Mouse (Mus musculus): Measurements from ENCODE around the gene Trim15. TPM values are rescaled to one million over a fixed set of nuclear protein-coding genes. Genes with fewer than 3 reads are reported as not detected.

The Trim15 gene
- polyA plus RNA-seq (2014; fragmentation: Nextera tagmentation; extraction: Ambion mirVana), result 0.20 and 0.35 TPM in 2 replicates

DNA sequence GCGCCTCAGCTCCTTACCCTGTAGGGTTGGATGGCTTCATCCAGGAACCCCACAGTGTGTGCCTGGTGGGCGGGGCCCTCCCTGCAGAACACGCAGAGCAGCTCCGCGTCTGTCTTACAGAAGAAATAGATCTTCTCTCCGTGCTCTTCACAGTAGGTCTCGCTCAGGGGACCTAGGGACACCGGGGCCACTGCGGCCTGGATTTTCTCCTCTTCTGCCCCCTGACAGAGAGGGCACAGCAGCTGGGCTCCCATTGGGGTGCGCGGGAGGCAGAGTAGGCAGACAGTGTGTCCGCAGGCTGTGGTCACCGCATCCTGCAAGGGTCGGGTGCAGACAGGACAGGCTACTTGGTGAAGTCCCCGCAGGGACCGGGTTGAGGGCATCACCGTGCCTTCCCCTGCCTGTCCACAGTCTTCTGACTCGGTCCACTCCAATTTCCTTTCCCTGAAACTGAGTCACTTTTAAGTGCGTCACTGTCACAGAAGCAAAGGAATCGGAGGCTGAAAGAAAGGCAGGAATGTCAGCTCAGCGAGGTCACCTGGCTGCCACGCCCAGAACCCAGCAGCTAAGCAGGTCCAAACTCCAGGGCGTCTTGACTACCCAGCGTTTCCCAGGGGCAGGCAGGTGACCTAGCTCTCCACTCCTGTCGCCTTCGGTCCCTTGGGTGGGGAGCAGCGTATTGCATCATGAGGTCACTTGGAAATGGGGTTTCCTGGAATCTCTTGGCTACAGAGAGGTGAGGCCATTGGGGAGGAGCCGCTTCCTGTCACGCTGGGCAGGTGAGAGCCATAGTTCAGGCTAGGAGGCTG is at the start of gene Trim15:
TSS of gene Trim15 (minus strand) at position 492 of the 809 bp plus-strand sequence.
- no peak for DNase-seq (ENCODE audit: low spot score)
- peaks cover 2% of the 10 kb centered on the region; the same call in 1 of the 2 replicates for H3K4me1 ChIP-seq (replicated peaks; ENCODE audit: control insufficient read depth, insufficient read depth, low read length)
- H3K9ac ChIP-seq (ENCODE audit: low read length), result no peak within 1 kb of the TSS
- H3K9me3 ChIP-seq (ENCODE audit: control insufficient read depth, low read length), result no peaks in the 10 kb centered on the region
- 15% methylated on average over 29 of the region's 29 CpGs for WGBS
- peak; percentile 10; the same call in 1 of the 2 replicates for ATAC-seq (replicated peaks; ENCODE audit: low FRiP score)
- H3K4me3 ChIP-seq (ENCODE audit: low read depth, low read length), result no peak within 1 kb of the TSS
- no peaks in the 10 kb centered on the region for H3K36me3 ChIP-seq (ENCODE audit: control insufficient read depth, insufficient read depth, low read length)
- peak within 1 kb of the TSS; percentile 26; the same call in 1 of the 2 replicates for H3K4me2 ChIP-seq (ENCODE audit: low read depth, low read length, severe bottlenecking)
- H3K27ac ChIP-seq (ENCODE audit: low read depth, low read length), result no peak within 1 kb of the TSS
- H3K27me3 ChIP-seq (ENCODE audit: control insufficient read depth, insufficient read depth, low read length), result peaks cover 6% of the 10 kb centered on the region

DNA sequence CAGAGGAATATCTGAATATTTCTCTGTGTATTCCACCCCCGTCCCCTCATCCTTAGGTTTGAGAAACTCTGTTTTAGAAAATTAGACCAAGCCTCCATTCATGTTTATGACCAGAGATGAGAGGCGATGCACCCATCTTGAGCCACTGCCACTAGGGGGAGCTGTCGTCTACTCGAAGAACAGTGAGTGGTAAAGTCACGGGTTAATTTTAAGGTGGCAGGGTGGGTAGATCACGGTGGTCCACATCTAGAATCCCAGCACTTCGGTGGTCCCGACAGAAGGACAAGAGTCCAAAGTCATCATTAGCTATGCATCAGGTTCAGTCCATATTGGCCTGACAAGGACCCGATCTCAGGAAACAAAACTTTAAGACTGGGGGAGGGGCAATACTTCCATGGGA is 48.1 kb upstream of the Trim15 start:
- H3K4me2 ChIP-seq (ENCODE audit: low read depth, low read length, severe bottlenecking), result no peak overlapping the region
- no peaks in the 10 kb centered on the region for H3K27me3 ChIP-seq (ENCODE audit: control insufficient read depth, insufficient read depth, low read length)
- no peak overlapping the region for H3K9ac ChIP-seq (ENCODE audit: low read length)
- no peak overlapping the region for H3K27ac ChIP-seq (ENCODE audit: low read depth, low read length)
- H3K36me3 ChIP-seq (ENCODE audit: control insufficient read depth, insufficient read depth, low read length), result no peaks in the 10 kb centered on the region
- no peak overlapping the region for H3K4me3 ChIP-seq (ENCODE audit: low read depth, low read length)
- 15% methylated on average over 9 of the region's 9 CpGs for WGBS
- DNase-seq (ENCODE audit: low spot score), result peak; percentile 72
- H3K9me3 ChIP-seq (ENCODE audit: control insufficient read depth, low read length), result no peaks in the 10 kb centered on the region
- ATAC-seq (replicated peaks; ENCODE audit: low FRiP score), result 0 out of 2 replicates have a peak, but pooled peaks have one; percentile 55
- H3K4me1 ChIP-seq (replicated peaks; ENCODE audit: control insufficient read depth, insufficient read depth, low read length), result no peaks in the 10 kb centered on the region

DNA sequence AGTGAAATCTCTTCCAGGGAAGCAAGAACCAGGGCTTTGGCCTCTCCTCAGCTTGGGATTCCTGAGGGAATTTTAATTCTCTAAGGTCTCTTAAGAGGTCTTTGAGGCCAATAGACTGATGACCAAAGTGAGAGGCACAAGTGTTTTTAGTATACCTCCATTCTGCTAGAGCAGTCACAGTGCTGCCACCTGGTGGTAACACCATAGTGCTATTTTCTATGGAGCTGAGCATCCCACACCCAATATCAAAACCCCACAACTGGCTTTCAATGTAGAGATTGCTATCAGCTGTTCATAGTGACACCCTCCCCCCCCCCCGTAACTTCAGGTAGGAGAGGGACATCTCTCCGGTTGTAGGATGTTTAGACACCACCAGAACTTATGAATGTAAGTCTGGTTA is 47.1 kb upstream of the Trim15 start:
- 0 out of 2 replicates have a peak, but pooled peaks have one; percentile 56 for ATAC-seq (replicated peaks; ENCODE audit: low FRiP score)
- no peaks in the 10 kb centered on the region for H3K36me3 ChIP-seq (ENCODE audit: control insufficient read depth, insufficient read depth, low read length)
- no peak overlapping the region for H3K4me3 ChIP-seq (ENCODE audit: low read depth, low read length)
- H3K9ac ChIP-seq (ENCODE audit: low read length), result no peak overlapping the region
- peak; percentile 82 for DNase-seq (ENCODE audit: low spot score)
- H3K27me3 ChIP-seq (ENCODE audit: control insufficient read depth, insufficient read depth, low read length), result no peaks in the 10 kb centered on the region
- H3K9me3 ChIP-seq (ENCODE audit: control insufficient read depth, low read length), result no peaks in the 10 kb centered on the region
- no peak overlapping the region for H3K4me2 ChIP-seq (ENCODE audit: low read depth, low read length, severe bottlenecking)
- H3K27ac ChIP-seq (ENCODE audit: low read depth, low read length), result no peak overlapping the region
- no peaks in the 10 kb centered on the region for H3K4me1 ChIP-seq (replicated peaks; ENCODE audit: control insufficient read depth, insufficient read depth, low read length)
- 11% methylated on average over 2 of the region's 2 CpGs for WGBS

DNA sequence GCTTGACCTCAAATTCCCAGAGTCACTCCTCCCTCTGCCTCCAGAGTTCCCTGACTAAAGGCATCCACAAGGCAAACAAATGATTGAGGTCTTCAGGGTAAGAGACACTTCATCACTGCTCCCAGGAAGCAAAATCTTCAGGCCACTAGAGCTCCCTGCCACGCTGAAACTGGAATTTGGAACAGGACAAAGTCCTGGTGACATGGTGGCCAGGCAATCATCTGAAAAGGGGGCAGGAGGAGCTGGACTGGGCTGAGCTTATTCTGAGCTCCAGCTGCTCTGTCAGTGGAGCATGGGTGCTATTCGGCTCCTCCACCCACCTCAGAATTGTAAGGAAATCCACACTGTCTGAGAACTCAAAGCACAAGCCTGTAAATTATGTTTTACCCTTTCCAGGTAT is 45.0 kb upstream of the Trim15 start:
- no peaks in the 10 kb centered on the region for H3K27me3 ChIP-seq (ENCODE audit: control insufficient read depth, insufficient read depth, low read length)
- no peak for ATAC-seq (replicated peaks; ENCODE audit: low FRiP score)
- 74% methylated on average over 2 of the region's 2 CpGs for WGBS

DNA sequence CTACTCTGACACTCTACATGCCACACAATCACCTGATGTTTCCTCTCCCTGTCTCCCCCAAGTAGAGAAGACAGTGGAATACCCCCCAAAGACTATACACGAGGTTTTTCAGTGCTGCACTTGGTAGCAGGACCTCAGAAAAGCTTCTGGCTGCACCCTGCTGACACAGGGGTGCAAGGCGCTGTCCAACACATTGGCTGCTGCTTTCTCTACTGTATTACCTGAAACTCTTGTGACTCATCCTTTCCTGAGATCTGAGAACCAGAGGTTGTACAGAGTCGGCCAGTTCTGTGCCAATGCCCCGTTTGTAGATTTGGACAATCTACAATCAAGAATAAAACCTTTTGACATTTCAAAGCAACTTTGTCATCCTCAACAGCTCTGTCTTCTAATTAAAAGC is 42.8 kb upstream of the Trim15 start:
- no peaks in the 10 kb centered on the region for H3K27me3 ChIP-seq (ENCODE audit: control insufficient read depth, insufficient read depth, low read length)
- 57% methylated on average over 4 of the region's 4 CpGs for WGBS
- no peak for ATAC-seq (replicated peaks; ENCODE audit: low FRiP score)

More for the DNA sequence above, 45.0 kb upstream of the Trim15 start:
- DNase-seq (ENCODE audit: low spot score), result no peak
- Histone ChIP-seq H3K4me2 (ENCODE audit: low read depth, low read length, severe bottlenecking) (no peak overlapping the region), H3K9me3 (ENCODE audit: control insufficient read depth, low read length) (no peaks in the 10 kb centered on the region), H3K36me3 (ENCODE audit: control insufficient read depth, insufficient read depth, low read length) (no peaks in the 10 kb centered on the region), H3K9ac (ENCODE audit: low read length) (no peak overlapping the region), H3K27ac (ENCODE audit: low read depth, low read length) (no peak overlapping the region), H3K4me1 (replicated peaks; ENCODE audit: control insufficient read depth, insufficient read depth, low read length) (no peaks in the 10 kb centered on the region), H3K4me3 (ENCODE audit: low read depth, low read length) (no peak overlapping the region)

DNA sequence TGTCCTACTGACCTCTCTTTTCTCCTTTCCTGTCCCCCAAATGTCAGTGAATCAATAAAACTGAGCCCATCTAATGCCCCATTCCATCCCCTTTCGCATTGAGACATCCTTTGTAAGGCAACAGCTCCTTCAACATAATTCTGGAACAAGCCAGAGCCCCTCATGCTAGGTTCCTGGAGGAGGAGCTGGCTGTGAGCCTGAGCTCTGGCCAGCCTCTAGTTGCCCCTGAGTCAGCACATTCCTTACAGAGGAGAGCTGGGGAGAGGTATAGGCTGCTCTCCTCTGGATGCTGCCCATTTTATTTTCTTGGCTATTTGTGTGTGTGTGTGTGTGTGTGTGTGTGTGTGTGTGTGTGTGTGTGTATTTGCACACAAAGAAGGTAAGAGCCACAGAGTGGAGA is 41.2 kb upstream of the Trim15 start:
- Histone ChIP-seq H3K27me3 (ENCODE audit: control insufficient read depth, insufficient read depth, low read length) (no peaks in the 10 kb centered on the region), H3K9me3 (ENCODE audit: control insufficient read depth, low read length) (no peaks in the 10 kb centered on the region), H3K36me3 (ENCODE audit: control insufficient read depth, insufficient read depth, low read length) (no peaks in the 10 kb centered on the region), H3K27ac (ENCODE audit: low read depth, low read length) (no peak overlapping the region), H3K4me1 (replicated peaks; ENCODE audit: control insufficient read depth, insufficient read depth, low read length) (no peaks in the 10 kb centered on the region), H3K4me3 (ENCODE audit: low read depth, low read length) (no peak overlapping the region), H3K4me2 (ENCODE audit: low read depth, low read length, severe bottlenecking) (no peak overlapping the region), H3K9ac (ENCODE audit: low read length) (no peak overlapping the region)
- ATAC-seq (replicated peaks; ENCODE audit: low FRiP score), result no peak
- 39% methylated on average over 1 of the region's 1 CpGs for WGBS
- DNase-seq (ENCODE audit: low spot score), result no peak

More for the DNA sequence above, 42.8 kb upstream of the Trim15 start:
- Histone ChIP-seq H3K9ac (ENCODE audit: low read length) (no peak overlapping the region), H3K4me1 (replicated peaks; ENCODE audit: control insufficient read depth, insufficient read depth, low read length) (no peaks in the 10 kb centered on the region), H3K27ac (ENCODE audit: low read depth, low read length) (no peak overlapping the region), H3K9me3 (ENCODE audit: control insufficient read depth, low read length) (no peaks in the 10 kb centered on the region), H3K4me2 (ENCODE audit: low read depth, low read length, severe bottlenecking) (no peak overlapping the region), H3K4me3 (ENCODE audit: low read depth, low read length) (no peak overlapping the region), H3K36me3 (ENCODE audit: control insufficient read depth, insufficient read depth, low read length) (no peaks in the 10 kb centered on the region)
- DNase-seq (ENCODE audit: low spot score), result no peak

DNA sequence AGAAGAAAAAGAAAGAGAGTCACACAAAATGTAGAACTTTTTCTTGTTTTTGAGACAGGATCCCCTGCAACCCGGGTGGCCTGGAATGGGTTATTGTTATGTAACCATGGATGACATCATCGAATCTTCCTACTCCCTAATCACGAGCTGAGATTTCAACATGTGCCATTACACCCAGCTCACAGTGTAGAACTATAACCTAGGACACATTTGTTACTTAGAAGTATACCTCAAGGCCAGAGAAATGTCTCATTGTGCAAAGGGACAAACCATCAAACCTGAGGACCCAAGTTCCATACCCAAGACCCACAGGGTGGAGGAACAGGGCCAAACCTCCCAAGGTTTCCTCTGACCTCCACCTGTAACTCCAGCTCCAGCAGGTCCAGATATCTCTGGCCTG is 36.6 kb upstream of the Trim15 start:
- Histone ChIP-seq H3K9ac (ENCODE audit: low read length) (no peak overlapping the region), H3K4me1 (replicated peaks; ENCODE audit: control insufficient read depth, insufficient read depth, low read length) (no peaks in the 10 kb centered on the region), H3K9me3 (ENCODE audit: control insufficient read depth, low read length) (no peaks in the 10 kb centered on the region), H3K4me2 (ENCODE audit: low read depth, low read length, severe bottlenecking) (no peak overlapping the region), H3K4me3 (ENCODE audit: low read depth, low read length) (no peak overlapping the region), H3K27me3 (ENCODE audit: control insufficient read depth, insufficient read depth, low read length) (no peaks in the 10 kb centered on the region), H3K36me3 (ENCODE audit: control insufficient read depth, insufficient read depth, low read length) (no peaks in the 10 kb centered on the region), H3K27ac (ENCODE audit: low read depth, low read length) (no peak overlapping the region)
- 77% methylated on average over 3 of the region's 3 CpGs for WGBS
- DNase-seq (ENCODE audit: low spot score) (no peak), ATAC-seq (replicated peaks; ENCODE audit: low FRiP score) (no peak)

DNA sequence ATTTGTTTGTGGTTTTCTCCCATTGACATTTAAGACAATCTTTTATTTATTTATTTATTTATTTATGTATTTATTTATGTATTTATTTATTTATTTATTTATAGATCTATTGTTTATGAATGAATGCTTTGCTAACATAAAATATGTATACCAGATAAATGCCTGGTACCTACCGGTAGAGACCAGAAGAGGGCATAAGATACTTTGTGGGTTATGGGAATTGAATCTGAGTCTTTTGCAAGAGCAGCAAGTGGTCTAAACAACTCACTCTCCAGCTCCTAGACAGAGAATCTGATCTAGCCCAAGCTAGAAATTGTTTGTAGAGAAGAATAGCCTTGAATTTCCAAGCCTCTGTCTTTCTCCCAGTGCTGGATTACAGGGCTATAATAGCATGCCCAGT is 33.7 kb upstream of the Trim15 start:
- H3K4me2 ChIP-seq (ENCODE audit: low read depth, low read length, severe bottlenecking), result no peak overlapping the region
- no peak overlapping the region for H3K9ac ChIP-seq (ENCODE audit: low read length)
- H3K9me3 ChIP-seq (ENCODE audit: control insufficient read depth, low read length), result no peaks in the 10 kb centered on the region
- H3K4me1 ChIP-seq (replicated peaks; ENCODE audit: control insufficient read depth, insufficient read depth, low read length), result no peaks in the 10 kb centered on the region
- DNase-seq (ENCODE audit: low spot score) (no peak), ATAC-seq (replicated peaks; ENCODE audit: low FRiP score) (no peak)
- H3K36me3 ChIP-seq (ENCODE audit: control insufficient read depth, insufficient read depth, low read length), result no peaks in the 10 kb centered on the region
- H3K4me3 ChIP-seq (ENCODE audit: low read depth, low read length), result no peak overlapping the region
- H3K27me3 ChIP-seq (ENCODE audit: control insufficient read depth, insufficient read depth, low read length), result no peaks in the 10 kb centered on the region
- 40% methylated on average over 1 of the region's 1 CpGs for WGBS
- H3K27ac ChIP-seq (ENCODE audit: low read depth, low read length), result no peak overlapping the region

DNA sequence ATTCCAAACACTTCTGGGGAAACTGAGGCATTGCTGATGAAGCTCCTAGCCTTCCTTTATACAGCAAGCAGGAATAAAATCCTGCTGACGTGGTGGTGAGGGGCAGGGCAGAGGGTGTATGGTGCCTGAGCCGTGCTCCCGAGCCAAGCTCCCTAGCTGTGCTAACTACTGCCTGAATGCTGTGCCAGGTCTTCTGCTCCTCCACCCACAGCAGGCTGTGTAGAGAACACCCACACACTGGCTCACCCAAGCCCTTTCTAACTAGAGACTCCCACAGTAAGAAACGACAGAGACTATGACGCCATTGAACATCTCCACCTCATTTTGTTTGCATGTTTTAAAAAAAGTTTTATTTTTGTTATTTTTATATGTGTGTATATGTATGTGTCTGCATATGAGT is 33.0 kb upstream of the Trim15 start:
- 86% methylated on average over 5 of the region's 5 CpGs for WGBS
- no peak for ATAC-seq (replicated peaks; ENCODE audit: low FRiP score)
- no peaks in the 10 kb centered on the region for H3K9me3 ChIP-seq (ENCODE audit: control insufficient read depth, low read length)
- no peak overlapping the region for H3K4me2 ChIP-seq (ENCODE audit: low read depth, low read length, severe bottlenecking)
- no peaks in the 10 kb centered on the region for H3K27me3 ChIP-seq (ENCODE audit: control insufficient read depth, insufficient read depth, low read length)
- H3K9ac ChIP-seq (ENCODE audit: low read length), result no peak overlapping the region
- no peak overlapping the region for H3K4me3 ChIP-seq (ENCODE audit: low read depth, low read length)
- no peaks in the 10 kb centered on the region for H3K4me1 ChIP-seq (replicated peaks; ENCODE audit: control insufficient read depth, insufficient read depth, low read length)
- no peak overlapping the region for H3K27ac ChIP-seq (ENCODE audit: low read depth, low read length)
- no peaks in the 10 kb centered on the region for H3K36me3 ChIP-seq (ENCODE audit: control insufficient read depth, insufficient read depth, low read length)
- DNase-seq (ENCODE audit: low spot score), result no peak
